Mouse (Mus musculus): ENCODE data around the gene Brix1. TPM values are rescaled to one million over a fixed set of nuclear protein-coding genes. Genes with fewer than 3 reads are reported as not detected.
"Not testable (repeated sequence)": the region's sequence is repeated elsewhere in the genome, so short reads cannot be mapped to it uniquely, and the experiment has no call there.

Gene Brix1
- polyA plus RNA-seq, 1 experiment = 3.1 TPM

GRCm38 (mm10) chr15:10500838-10501719 lies 15.3 kb upstream of the Brix1 start:
- H3K27ac ChIP-seq (ENCODE audit: insufficient read depth, low read depth, low read length) = no peak overlapping the region
- H3K36me3 ChIP-seq (ENCODE audit: control insufficient read depth, insufficient read depth, low read length) = no peaks in the 10 kb centered on the region
- H3K4me1 ChIP-seq (ENCODE audit: control insufficient read depth, insufficient read depth, low read length) = no peaks in the 10 kb centered on the region
- no peaks in the 10 kb centered on the region for H3K27me3 ChIP-seq (replicated peaks; ENCODE audit: control insufficient read depth, insufficient read depth, low read length)
- H3K4me3 ChIP-seq (ENCODE audit: insufficient read depth, low read depth, low read length) = no peak overlapping the region
- 56% methylated on average over 11 of the region's 11 CpGs for WGBS
- peak; percentile 51 for DNase-seq
- TF ChIP-seq CTCF (conservative IDR thresholded peaks at IDR 0.05; ENCODE audit: insufficient read depth, insufficient read length, low read depth, low read length) (peak; percentile 78), POLR2A (IDR thresholded peaks at IDR 0.05; ENCODE audit: low read depth, low read length) (no peak)

DNA sequence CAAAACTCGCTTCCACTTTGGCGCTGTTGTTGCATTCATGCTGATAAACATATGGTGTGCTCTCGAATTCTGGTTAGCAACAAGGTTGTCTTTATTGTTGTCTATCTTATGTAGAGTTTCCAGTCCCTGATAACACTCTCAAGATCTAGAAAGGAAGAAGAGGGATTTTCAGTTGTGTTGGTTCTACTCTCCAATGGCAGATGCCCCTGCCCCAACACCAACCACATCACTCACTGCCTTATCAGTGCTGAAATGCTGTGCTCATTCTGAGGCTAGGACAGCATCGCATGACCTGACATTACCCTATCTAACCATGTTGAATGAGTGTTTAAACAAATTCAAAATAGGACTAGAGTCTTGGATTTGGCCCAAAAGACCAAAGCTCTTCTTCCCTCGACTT lies 14.3 kb upstream of the Brix1 start:
- H3K27ac ChIP-seq (ENCODE audit: insufficient read depth, low read depth, low read length) = no peak overlapping the region
- TF ChIP-seq CTCF (conservative IDR thresholded peaks at IDR 0.05; ENCODE audit: insufficient read depth, insufficient read length, low read depth, low read length) (no peak), POLR2A (IDR thresholded peaks at IDR 0.05; ENCODE audit: low read depth, low read length) (no peak)
- no peaks in the 10 kb centered on the region for H3K4me1 ChIP-seq (ENCODE audit: control insufficient read depth, insufficient read depth, low read length)
- no peaks in the 10 kb centered on the region for H3K27me3 ChIP-seq (replicated peaks; ENCODE audit: control insufficient read depth, insufficient read depth, low read length)
- DNase-seq = no peak
- WGBS = 84% methylated on average over 5 of the region's 5 CpGs
- H3K36me3 ChIP-seq (ENCODE audit: control insufficient read depth, insufficient read depth, low read length) = no peaks in the 10 kb centered on the region; the same call in 1 of the 2 replicates
- H3K4me3 ChIP-seq (ENCODE audit: insufficient read depth, low read depth, low read length) = no peak overlapping the region

DNA sequence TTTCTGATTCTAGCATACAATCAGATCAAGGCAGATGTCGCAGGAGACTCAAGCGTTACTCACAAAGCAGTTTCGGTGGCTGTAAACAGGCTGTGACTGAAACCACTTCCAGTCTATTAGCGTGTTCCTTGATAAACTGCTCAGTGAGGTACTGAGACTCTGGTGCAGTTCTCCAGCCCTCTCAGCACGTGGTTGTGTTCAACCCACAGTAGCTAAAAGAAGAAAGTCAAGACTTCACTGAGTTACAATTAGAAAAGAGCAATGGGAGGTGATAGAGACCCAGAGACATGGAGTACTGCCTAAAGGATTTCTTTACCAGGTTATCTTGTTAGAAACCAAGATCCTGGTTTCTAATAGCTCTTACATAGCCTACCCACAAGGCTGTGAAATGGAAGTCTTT lies 13.8 kb upstream of the Brix1 start:
- no peak overlapping the region for H3K27ac ChIP-seq (ENCODE audit: insufficient read depth, low read depth, low read length)
- 77% methylated on average over 5 of the region's 5 CpGs for WGBS
- H3K4me3 ChIP-seq (ENCODE audit: insufficient read depth, low read depth, low read length) = no peak overlapping the region
- TF ChIP-seq CTCF (conservative IDR thresholded peaks at IDR 0.05; ENCODE audit: insufficient read depth, insufficient read length, low read depth, low read length) = no peak
- H3K27me3 ChIP-seq (replicated peaks; ENCODE audit: control insufficient read depth, insufficient read depth, low read length) = no peaks in the 10 kb centered on the region
- H3K4me1 ChIP-seq (ENCODE audit: control insufficient read depth, insufficient read depth, low read length) = no peaks in the 10 kb centered on the region
- no peak for DNase-seq
- no peaks in the 10 kb centered on the region; the same call in 1 of the 2 replicates for H3K36me3 ChIP-seq (ENCODE audit: control insufficient read depth, insufficient read depth, low read length)

DNA sequence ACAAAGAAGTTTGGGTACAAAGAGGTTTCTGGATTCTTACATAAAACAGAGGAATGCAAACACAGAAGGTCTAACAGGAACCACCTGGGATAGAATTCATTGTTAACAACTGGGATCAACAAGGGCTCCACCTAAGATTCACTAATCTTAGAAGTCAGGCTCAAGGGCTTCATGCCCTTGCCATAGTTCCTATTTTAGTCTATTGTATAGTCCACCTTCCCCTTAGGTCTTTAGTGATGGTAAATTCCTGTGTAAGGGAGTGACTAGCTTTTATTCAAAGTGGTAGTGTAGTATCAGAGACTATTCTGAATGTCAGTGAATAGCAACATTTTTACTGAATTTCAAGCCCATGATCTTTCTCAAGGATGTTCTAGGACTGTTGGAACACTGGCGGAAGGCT lies 10.9 kb upstream of the Brix1 start:
- not testable (repeated sequence) for H3K4me3 ChIP-seq (ENCODE audit: insufficient read depth, low read depth, low read length); H3K27me3 ChIP-seq (replicated peaks; ENCODE audit: control insufficient read depth, insufficient read depth, low read length); H3K4me1 ChIP-seq (ENCODE audit: control insufficient read depth, insufficient read depth, low read length); H3K27ac ChIP-seq (ENCODE audit: insufficient read depth, low read depth, low read length); H3K36me3 ChIP-seq (ENCODE audit: control insufficient read depth, insufficient read depth, low read length); DNase-seq
- WGBS = 100% methylated on average over 1 of the region's 1 CpGs

DNA sequence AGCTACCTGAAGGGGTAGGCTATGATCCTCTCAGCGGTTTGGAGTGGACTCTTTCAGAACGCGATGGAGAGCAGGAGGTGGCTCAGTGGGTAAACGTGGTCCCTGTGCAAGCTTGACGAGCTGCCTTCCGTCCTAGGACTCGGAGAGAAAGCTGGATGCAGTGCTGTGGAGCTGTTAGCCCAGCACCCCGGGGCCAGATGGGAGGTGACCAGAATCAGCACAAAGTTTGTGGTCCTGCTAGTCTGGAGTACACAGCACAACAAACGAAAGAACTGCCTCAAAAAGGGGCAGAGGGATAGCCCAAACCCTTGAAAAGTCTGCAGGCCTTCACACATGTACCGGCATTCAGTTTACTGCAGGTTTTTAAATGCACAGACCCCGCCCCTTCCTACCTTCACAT lies 10.2 kb upstream of the Brix1 start:
- no peak for TF ChIP-seq POLR2A (IDR thresholded peaks at IDR 0.05; ENCODE audit: low read depth, low read length)
- no peak for TF ChIP-seq CTCF (conservative IDR thresholded peaks at IDR 0.05; ENCODE audit: insufficient read depth, insufficient read length, low read depth, low read length)
- Histone ChIP-seq H3K4me1 (ENCODE audit: control insufficient read depth, insufficient read depth, low read length) (no peaks in the 10 kb centered on the region), H3K27ac (ENCODE audit: insufficient read depth, low read depth, low read length) (no peak overlapping the region), H3K4me3 (ENCODE audit: insufficient read depth, low read depth, low read length) (no peak overlapping the region), H3K27me3 (replicated peaks; ENCODE audit: control insufficient read depth, insufficient read depth, low read length) (no peaks in the 10 kb centered on the region), H3K36me3 (ENCODE audit: control insufficient read depth, insufficient read depth, low read length) (no peaks in the 10 kb centered on the region; the same call in none of the 2 replicates)
- 95% methylated on average over 11 of the region's 11 CpGs for WGBS
- DNase-seq = no peak

- H3K27ac ChIP-seq (ENCODE audit: insufficient read depth, low read depth, low read length) = no peak overlapping the region
- no peak for TF ChIP-seq CTCF (conservative IDR thresholded peaks at IDR 0.05; ENCODE audit: insufficient read depth, insufficient read length, low read depth, low read length)
- no peak for TF ChIP-seq POLR2A (IDR thresholded peaks at IDR 0.05; ENCODE audit: low read depth, low read length)
- H3K27me3 ChIP-seq (replicated peaks; ENCODE audit: control insufficient read depth, insufficient read depth, low read length) = no peaks in the 10 kb centered on the region
- peaks cover 3% of the 10 kb centered on the region; the same call in 1 of the 2 replicates for H3K4me1 ChIP-seq (ENCODE audit: control insufficient read depth, insufficient read depth, low read length)
- DNase-seq = no peak
- H3K36me3 ChIP-seq (ENCODE audit: control insufficient read depth, insufficient read depth, low read length) = no peaks in the 10 kb centered on the region; the same call in 1 of the 2 replicates
- H3K4me3 ChIP-seq (ENCODE audit: insufficient read depth, low read depth, low read length) = no peak overlapping the region
- 95% methylated on average over 5 of the region's 5 CpGs for WGBS
These were observed 4.4 kb upstream of the Brix1 start for GRCm38 (mm10) chr15:10490101-10490500.

GRCm38 (mm10) chr15:10487246-10487645 lies 1.5 kb upstream of the Brix1 start:
- TF ChIP-seq POLR2A (IDR thresholded peaks at IDR 0.05; ENCODE audit: low read depth, low read length) (no peak), CTCF (conservative IDR thresholded peaks at IDR 0.05; ENCODE audit: insufficient read depth, insufficient read length, low read depth, low read length) (no peak)
- no peak overlapping the region for H3K4me3 ChIP-seq (ENCODE audit: insufficient read depth, low read depth, low read length)
- H3K36me3 ChIP-seq (ENCODE audit: control insufficient read depth, insufficient read depth, low read length) = no peaks in the 10 kb centered on the region; the same call in 1 of the 2 replicates
- peaks cover 3% of the 10 kb centered on the region; the same call in 1 of the 2 replicates for H3K4me1 ChIP-seq (ENCODE audit: control insufficient read depth, insufficient read depth, low read length)
- 37% methylated on average over 2 of the region's 2 CpGs for WGBS
- no peaks in the 10 kb centered on the region for H3K27me3 ChIP-seq (replicated peaks; ENCODE audit: control insufficient read depth, insufficient read depth, low read length)
- H3K27ac ChIP-seq (ENCODE audit: insufficient read depth, low read depth, low read length) = peak overlapping the region; percentile 71; the same call in 1 of the 2 replicates
- DNase-seq = peak; percentile 47
